Mouse (Mus musculus) ES-E14 (cell line): ENCODE data around the gene Sugp1.
"Not testable (repeated sequence)": the region's sequence is repeated elsewhere in the genome, so short reads cannot be mapped to it uniquely, and the experiment has no call there.

Experiments used
- CHD2 ChIP-seq: IDR thresholded peaks from 2 replicates; pipeline ENCODE4 v1.6.1; 2014; ENCODE audit warnings: mild to moderate bottlenecking, low read depth, low read length, inconsistent platforms
- ZNF384 ChIP-seq: IDR thresholded peaks from 2 replicates; pipeline ENCODE4 v1.6.1; 2012; ENCODE audit warnings: low read depth, low read length, inconsistent platforms

DNA sequence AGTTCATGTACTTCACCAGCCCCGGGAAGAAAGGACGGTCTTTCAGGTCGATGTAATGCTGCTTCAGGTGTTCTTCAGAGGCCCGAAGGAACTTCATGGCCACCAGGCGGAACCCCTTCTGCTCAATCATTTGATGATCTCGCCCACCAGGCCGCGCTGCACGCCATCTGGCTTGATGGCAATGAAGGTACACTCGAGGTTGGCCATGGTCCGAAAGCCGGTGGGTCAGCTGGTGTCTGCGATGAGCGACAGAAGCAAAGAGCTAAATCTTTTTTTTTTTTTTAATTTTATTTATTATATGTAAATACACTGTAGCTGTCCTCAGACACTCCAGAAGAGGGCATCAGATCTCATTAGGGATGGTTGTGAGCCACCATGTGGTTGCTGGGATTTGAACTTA lies 31.8 kb upstream of the Sugp1 start:
- not testable (repeated sequence) for TF ChIP-seq ZNF384, CHD2
